Mouse (Mus musculus): ENCODE measurements around the gene Gpatch3.

Gpatch3 gene

GRCm38 (mm10) chr4:133584059-133584951 is 9.8 kb downstream of the Gpatch3 start, which contains the start of gene Gpn2:
TSS of gene Gpn2 (plus strand) at chr4:133584362.
- peak; percentile 78 to 81 for DNase-seq

DNA sequence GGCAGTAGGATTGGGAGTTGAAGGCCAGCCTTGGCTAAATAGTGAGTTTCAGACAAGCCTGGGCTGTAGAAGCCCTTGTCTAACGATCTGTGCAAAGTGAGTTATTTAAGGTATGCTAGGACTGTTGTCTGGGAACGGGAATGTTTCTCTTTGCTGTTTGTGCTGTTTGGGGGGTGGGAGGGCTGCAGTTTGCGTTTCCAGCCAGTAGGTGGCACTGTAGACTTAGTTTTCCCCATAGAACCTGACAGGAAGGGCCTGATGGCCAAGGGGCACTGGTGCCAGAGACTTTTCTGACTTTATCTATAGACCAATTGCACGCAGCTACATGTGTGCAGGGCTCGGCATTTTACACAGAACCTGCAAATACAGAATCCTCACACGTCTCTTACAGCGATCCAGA is 18.0 kb downstream of the Gpatch3 start:
- DNase-seq, result peak; percentile 83 to 84

DNA sequence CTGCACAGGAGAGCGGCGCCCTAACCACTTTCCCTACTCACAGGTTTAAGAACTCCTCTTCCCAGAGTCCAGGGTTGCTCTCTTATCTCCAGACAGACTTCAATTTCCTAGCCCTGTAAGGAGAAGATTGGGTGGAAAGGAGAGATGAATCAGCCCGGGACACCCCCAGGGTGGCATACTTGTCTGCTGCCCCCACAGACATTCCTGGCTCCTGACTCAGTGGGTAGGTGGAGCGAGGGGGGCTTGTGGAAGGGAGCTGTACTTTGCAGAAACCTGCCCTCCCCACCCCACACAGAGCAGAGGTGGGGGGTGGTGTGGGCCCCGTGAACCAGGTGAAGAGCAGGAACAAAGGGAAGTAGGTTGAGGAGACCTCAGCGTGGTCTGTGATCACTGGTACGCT is 21.0 kb downstream of the Gpatch3 start:
- DNase-seq, result no peak

- no peak for DNase-seq
These were observed 21.5 kb downstream of the Gpatch3 start for GRCm38 (mm10) chr4:133596084-133596483.

DNA sequence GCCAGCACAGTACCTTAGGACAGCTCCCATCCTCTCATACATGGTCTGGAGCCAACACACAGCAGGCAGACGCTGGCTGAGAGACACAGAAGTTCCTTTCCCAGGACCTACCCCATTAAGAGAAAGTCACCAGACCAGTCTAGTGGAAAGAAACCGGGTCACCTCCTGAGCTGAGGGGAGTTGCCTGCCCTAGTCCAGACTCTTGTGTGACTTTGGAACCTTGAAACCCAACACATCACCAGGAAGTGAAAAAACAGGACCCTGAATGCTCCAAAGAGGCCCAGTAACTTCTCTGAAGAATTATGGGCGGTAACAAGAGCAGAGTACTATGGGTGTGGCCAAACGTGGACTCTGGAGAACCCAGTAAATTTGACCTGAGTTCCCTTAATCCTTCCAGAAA is 24.1 kb downstream of the Gpatch3 start:
- DNase-seq, result no peak

- no peak for DNase-seq
These were observed 24.6 kb downstream of the Gpatch3 start for GRCm38 (mm10) chr4:133599116-133599515.

GRCm38 (mm10) chr4:133599571-133600073 is 25.1 kb downstream of the Gpatch3 start:
- DNase-seq, result peak; percentile 75 to 81

GRCm38 (mm10) chr4:133600306-133600705 is 25.8 kb downstream of the Gpatch3 start:
- no peak for DNase-seq

- DNase-seq, result peak; percentile 51 to 71
These were observed 27.2 kb downstream of the Gpatch3 start, which contains the start of gene Sfn for GRCm38 (mm10) chr4:133601721-133602218. TSS of gene Sfn (minus strand) at chr4:133602168.

DNA sequence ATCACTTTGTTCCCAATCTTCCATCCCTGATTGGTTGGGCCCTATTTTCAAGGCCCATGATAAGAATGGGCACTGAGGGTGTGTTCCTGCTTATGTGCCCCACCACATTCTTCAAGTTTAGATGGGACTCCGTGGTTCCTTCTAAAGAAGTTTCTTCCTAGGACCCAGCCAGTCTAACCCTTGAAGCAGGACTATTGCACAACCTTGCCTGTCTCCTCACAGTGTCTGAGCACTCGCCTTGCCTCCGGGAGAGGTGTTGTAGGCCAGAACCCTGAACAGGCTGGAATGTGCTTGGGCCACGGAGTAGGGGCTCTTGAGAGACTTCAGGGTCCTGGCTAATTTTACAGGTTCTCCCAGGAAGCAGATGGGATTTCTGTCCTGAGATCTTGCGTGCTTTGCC is 28.5 kb downstream of the Gpatch3 start:
- DNase-seq, result no peak

DNA sequence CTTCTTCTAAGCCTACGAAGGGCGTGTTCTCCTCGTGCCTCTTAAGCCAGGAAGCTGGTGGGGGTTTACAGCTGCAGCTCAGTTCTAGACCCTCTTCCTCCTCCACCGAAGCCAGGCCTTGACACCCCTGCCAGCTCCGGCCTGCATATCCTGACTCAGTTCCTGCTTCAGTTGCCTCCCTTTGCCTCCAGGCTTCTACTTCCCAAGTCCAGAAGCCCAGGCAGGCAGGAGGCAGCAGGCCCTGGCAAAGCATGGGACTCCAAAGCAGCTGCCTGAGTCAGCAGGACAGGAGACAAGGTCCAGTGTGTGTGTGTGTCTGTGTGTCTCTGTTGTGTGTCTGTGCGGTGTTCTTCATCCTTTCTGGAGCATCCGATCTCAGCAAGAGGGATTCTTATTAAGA is 29.6 kb downstream of the Gpatch3 start:
- no peak for DNase-seq

DNA sequence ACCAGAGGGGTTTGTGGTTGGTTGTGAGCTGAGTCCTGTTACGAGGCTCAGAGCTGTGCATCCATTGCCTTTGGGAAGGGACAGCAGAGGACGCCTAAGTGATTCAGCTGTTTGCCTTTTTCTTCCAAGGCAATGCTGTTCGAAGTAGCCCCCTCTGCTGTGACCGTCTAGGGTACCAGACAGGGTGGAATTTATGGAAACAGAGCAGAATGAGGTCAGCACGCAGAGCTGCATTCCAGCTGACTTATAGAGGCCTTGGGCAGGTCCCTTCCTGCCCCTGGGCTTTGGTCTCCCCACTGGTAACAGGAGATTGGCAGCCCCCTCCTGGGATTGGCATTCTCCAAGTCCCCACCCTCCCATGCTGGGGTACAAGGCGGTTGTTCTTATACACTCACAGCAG is 30.3 kb downstream of the Gpatch3 start:
- DNase-seq, result no peak

- no peak for DNase-seq
These were observed 30.8 kb downstream of the Gpatch3 start for GRCm38 (mm10) chr4:133605330-133605729.

- no peak for DNase-seq
These were observed 32.7 kb downstream of the Gpatch3 start for GRCm38 (mm10) chr4:133607284-133607683.

DNA sequence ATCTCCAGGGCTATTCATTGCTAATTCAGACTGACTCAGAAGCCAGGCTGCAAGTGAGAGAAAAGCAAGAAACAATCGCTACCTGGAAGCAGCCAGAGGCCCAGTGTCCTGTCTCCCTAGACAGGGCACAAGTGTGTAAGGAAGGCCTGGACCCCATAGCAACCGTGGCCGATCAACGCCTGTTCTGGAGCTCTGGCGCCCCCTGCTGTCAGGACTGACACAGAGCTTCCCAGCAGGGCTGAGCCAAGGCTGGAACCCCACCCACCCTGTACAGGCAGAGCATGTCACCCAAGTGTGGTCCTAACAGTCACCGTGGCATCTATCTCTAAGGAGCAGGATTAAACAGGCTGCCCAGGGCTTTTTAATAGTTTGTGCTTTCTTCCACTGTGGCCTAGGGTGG is 35.2 kb downstream of the Gpatch3 start:
- DNase-seq, result peak; percentile 80 to 87

GRCm38 (mm10) chr4:133611815-133612214 is 37.3 kb downstream of the Gpatch3 start:
- no peak for DNase-seq

GRCm38 (mm10) chr4:133612416-133612815 is 37.9 kb downstream of the Gpatch3 start:
- no peak for DNase-seq

DNA sequence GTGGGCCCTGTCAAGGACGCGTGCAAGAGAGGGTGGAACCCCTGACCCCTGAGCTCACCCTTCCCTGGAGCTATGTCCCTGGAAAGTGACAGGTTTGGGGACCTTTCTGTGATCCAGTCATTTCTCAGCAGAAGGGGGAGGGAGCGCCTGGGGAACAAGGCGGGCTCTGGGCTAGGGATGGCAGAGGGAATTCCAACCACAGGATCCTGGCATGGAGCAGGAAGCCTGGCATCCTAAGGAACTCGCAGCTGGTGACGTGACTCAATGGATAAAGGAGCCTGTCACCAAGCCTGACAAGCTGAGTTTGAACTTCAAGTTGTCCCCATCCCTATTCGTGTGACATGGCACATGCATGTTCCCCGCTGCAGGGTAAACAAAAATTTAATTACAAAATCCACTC is 38.5 kb downstream of the Gpatch3 start:
- DNase-seq, result no peak

- DNase-seq, result no peak
These were observed 39.3 kb downstream of the Gpatch3 start for GRCm38 (mm10) chr4:133613867-133614266.

- no peak for DNase-seq
These were observed 39.8 kb downstream of the Gpatch3 start for GRCm38 (mm10) chr4:133614274-133614761.

- no peak for DNase-seq
These were observed 40.9 kb downstream of the Gpatch3 start for GRCm38 (mm10) chr4:133615416-133615815.

DNA sequence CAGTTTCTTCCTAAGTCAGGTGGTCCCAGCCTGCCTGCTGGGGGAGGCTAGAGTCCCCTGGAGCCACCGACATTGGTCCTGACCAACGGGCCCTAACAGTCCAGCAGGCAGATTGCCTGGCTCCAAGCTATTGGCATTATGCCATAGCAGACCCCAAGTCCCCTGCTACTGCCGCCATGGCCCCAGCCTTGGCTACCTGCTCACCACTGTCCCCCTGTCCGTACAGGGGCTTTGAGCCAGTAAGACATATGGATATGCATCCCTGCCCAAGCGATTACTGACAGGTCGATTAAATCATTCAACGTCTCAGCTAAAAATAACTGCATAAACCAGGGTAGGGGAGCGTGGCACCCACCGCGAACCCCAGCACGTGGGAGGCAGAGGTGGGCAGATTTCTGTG is 43.4 kb downstream of the Gpatch3 start:
- peak in 1 of 2 experiments; percentile 47 for DNase-seq

DNA sequence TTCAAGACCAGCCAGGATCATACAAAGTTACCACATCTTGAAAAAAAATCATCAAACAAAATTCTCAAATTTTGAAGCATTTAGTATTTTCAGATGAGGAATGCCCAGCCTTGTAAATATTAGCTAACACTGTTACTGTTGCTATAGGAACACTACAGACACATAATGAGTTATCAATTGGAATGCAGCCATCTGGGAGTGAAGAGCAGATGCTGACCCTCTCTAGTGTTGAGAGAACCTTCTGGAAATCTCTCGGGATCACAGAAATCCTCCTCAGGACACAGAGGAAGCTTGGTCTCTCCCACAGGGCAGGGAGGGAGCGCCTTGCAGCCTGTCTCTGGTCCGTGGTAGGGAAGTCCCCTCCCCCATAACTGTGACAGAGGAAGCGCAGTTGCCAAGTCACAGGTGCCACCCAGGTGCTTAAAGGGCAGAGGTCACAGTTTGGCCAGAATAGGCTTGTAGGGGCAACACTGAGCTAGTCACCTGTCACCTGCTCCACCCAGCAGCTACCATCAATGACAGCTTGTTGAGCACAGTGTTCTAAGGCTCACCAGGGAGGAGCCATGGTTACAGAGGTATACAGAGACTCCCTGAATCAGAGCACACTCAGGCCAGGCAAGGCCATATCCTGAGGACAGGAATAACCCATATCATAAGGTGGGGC is 45.1 kb downstream of the Gpatch3 start:
- DNase-seq, result no peak

Data from cerebellum, postnatal 14 days (tissue).